Mouse (Mus musculus) kidney, adult 2 months (tissue): ENCODE data around the gene Lrp3.

ENCODE experiments used
- CTCF ChIP-seq: fragments of 200-500 bp; conservative IDR thresholded peaks from 2 replicates; pipeline ENCODE4 v1.5.1; 2011; ENCODE audit warnings: low read depth, mild to moderate bottlenecking, control low read depth, low read length, moderate library complexity, mixed read lengths; ENCODE audit not compliant: insufficient read depth, insufficient read length
- POLR2A ChIP-seq: fragments of 200-500 bp; IDR thresholded peaks from one replicate; pipeline ENCODE4 v1.6.1; 2011; ENCODE audit warnings: low read depth, low read length, control low read depth

DNA sequence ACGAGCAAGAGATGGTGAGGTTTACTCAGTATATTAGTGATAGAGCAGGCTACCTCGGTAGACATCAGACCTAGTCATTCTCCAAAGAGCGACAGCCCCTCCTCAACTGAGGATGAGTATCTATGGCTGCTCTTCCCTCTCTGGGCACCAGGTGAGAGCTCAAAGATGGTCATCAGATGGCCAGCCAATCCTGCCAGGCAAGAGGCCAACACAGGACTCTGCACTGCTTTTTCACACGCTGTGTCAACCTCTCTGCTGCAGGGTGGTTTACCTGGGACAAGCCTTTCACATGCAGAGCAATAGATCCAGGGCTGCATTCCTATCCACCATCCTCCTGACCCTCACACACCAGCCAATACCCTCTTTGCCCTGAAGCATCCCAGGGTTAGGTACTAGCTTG lies 3.5 kb downstream of the Lrp3 start:
- TF ChIP-seq POLR2A (no peak), CTCF (no peak)
